Mouse (Mus musculus): ENCODE data around the gene Arhgef2. TPM values are rescaled to one million over a fixed set of nuclear protein-coding genes. Genes with fewer than 3 reads are reported as not detected.

The Arhgef2 gene
- polyA plus RNA-seq, 3 experiments from 2014 or later = 37.5 to 56.4 (median 46.5) TPM

- peak; percentile 37 for ATAC-seq
These were observed 16.6 kb downstream of the Arhgef2 start for GRCm38 (mm10) chr3:88622113-88622940.

GRCm38 (mm10) chr3:88622941-88623345 lies 17.2 kb downstream of the Arhgef2 start:
- ATAC-seq = peak; percentile 20

- no peak for ATAC-seq
These were observed 17.8 kb downstream of the Arhgef2 start for GRCm38 (mm10) chr3:88623346-88624135.

- no peak for ATAC-seq
These were observed 18.6 kb downstream of the Arhgef2 start for GRCm38 (mm10) chr3:88624324-88624723.

GRCm38 (mm10) chr3:88624951-88625350 lies 19.2 kb downstream of the Arhgef2 start:
- no peak for ATAC-seq

- no peak for ATAC-seq
These were observed 19.8 kb downstream of the Arhgef2 start for GRCm38 (mm10) chr3:88625531-88625930.

GRCm38 (mm10) chr3:88626316-88626715 lies 20.6 kb downstream of the Arhgef2 start:
- ATAC-seq = no peak

GRCm38 (mm10) chr3:88627114-88627513 lies 21.3 kb downstream of the Arhgef2 start:
- no peak for ATAC-seq

- ATAC-seq = no peak
These were observed 21.8 kb downstream of the Arhgef2 start for GRCm38 (mm10) chr3:88627535-88627934.

GRCm38 (mm10) chr3:88628766-88629165 lies 23.0 kb downstream of the Arhgef2 start:
- ATAC-seq = no peak

GRCm38 (mm10) chr3:88629244-88629643 lies 23.5 kb downstream of the Arhgef2 start:
- no peak for ATAC-seq

- no peak for ATAC-seq
These were observed 24.3 kb downstream of the Arhgef2 start for GRCm38 (mm10) chr3:88630018-88630417.

GRCm38 (mm10) chr3:88630849-88631341 lies 25.1 kb downstream of the Arhgef2 start:
- no peak for ATAC-seq

- ATAC-seq = no peak
These were observed 26.3 kb downstream of the Arhgef2 start for GRCm38 (mm10) chr3:88631921-88632587.

GRCm38 (mm10) chr3:88633056-88633455 lies 27.3 kb downstream of the Arhgef2 start:
- no peak for ATAC-seq

- no peak for ATAC-seq
These were observed 29.9 kb downstream of the Arhgef2 start for GRCm38 (mm10) chr3:88635506-88636275.

- no peak for ATAC-seq
These were observed 30.8 kb downstream of the Arhgef2 start for GRCm38 (mm10) chr3:88636555-88636986.

GRCm38 (mm10) chr3:88637134-88637533 lies 31.4 kb downstream of the Arhgef2 start:
- no peak for ATAC-seq

GRCm38 (mm10) chr3:88639239-88639638 lies 33.5 kb downstream of the Arhgef2 start:
- ATAC-seq = no peak

GRCm38 (mm10) chr3:88640676-88641075 lies 34.9 kb downstream of the Arhgef2 start:
- peak; percentile 63 for ATAC-seq

GRCm38 (mm10) chr3:88643078-88643477 lies 37.3 kb downstream of the Arhgef2 start:
- no peak for ATAC-seq

GRCm38 (mm10) chr3:88645937-88646336 lies 40.2 kb downstream of the Arhgef2 start:
- ATAC-seq = no peak
